Mouse (Mus musculus): ENCODE results near the gene Mrpl54.

DNA sequence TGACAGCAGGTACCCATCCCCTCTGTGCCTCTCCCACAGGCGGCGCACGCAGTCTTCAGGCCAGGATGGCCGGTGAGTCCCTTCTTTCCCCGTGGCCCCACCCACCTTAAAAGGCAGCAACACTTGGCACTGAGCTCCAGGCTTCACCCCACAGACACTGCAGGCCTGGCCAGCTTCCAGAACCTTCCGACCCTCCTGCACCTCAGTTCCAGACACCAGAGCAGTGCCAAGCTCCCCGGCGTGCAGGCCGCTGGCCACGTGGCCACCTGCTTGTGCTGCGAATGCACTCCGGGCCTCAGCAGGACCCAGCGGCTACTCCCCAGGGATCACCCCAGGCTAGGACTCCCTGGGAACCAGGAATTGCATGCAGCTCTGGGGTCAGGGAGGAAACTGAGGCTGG, 46.8 kb upstream of the Mrpl54 start:
- no peak for TF ChIP-seq CTCF (IDR thresholded peaks at IDR 0.05)
- TF ChIP-seq EP300 (IDR thresholded peaks at IDR 0.05; ENCODE audit: insufficient read depth, low read depth, low read length), result no peak

Measured in heart, adult 2 months (tissue).